Mouse (Mus musculus) intestine, postnatal 0 days (tissue): ENCODE measurements around the gene Vgll4. TPM values are rescaled to one million over a fixed set of nuclear protein-coding genes. Genes with fewer than 3 reads are reported as not detected.

Experiments
- ATAC-seq: fragments of 200-750 bp; cut with Nextera tagmentation; 2 replicates; pipeline ENCODE4 v1.8.0; 2017; ENCODE audit warnings: mild to moderate bottlenecking, moderate TSS enrichment, moderate library complexity
- H3K27ac ChIP-seq: fragments of 300-500 bp; sonication (generic); 2 replicates; pipeline ENCODE4 v1.5.1; 2014; ENCODE audit warnings: mild to moderate bottlenecking, low read depth, low read length, moderate library complexity
- H3K27me3 ChIP-seq: fragments of 300-500 bp; sonication (generic); replicated peaks from 2 replicates; pipeline ENCODE4 v1.6.1; 2014; ENCODE audit warnings: low read length, mixed read lengths; ENCODE audit not compliant: control insufficient read depth, insufficient read depth
- H3K36me3 ChIP-seq: fragments of 300-500 bp; sonication (generic); 2 replicates; pipeline ENCODE4 v1.6.1; 2014; ENCODE audit warnings: mild to moderate bottlenecking, moderate library complexity; ENCODE audit not compliant: control insufficient read depth, insufficient read depth
- H3K4me1 ChIP-seq: fragments of 300-500 bp; sonication (generic); replicated peaks from 2 replicates; pipeline ENCODE4 v1.6.1; 2014; ENCODE audit warnings: antibody characterized with exemption, low read length, mixed read lengths; ENCODE audit not compliant: control insufficient read depth, insufficient read depth
- H3K4me2 ChIP-seq: fragments of 300-500 bp; sonication (generic); replicated peaks from 2 replicates; pipeline ENCODE4 v1.6.1; 2014; ENCODE audit warnings: low read depth, mild to moderate bottlenecking, moderate library complexity
- H3K4me3 ChIP-seq: fragments of 300-500 bp; sonication (generic); 2 replicates; pipeline ENCODE4 v1.5.1; 2014; ENCODE audit warnings: low read depth, low read length
- H3K9ac ChIP-seq: fragments of 300-500 bp; sonication (generic); 2 replicates; pipeline ENCODE4 v1.6.1; 2014; ENCODE audit warnings: mild to moderate bottlenecking, low read depth, low read length
- H3K9me3 ChIP-seq: fragments of 300-500 bp; sonication (generic); 2 replicates; pipeline ENCODE4 v1.6.1; 2016; ENCODE audit warnings: mixed run types; ENCODE audit not compliant: control insufficient read depth
- CTCF ChIP-seq: sonication (generic); IDR thresholded peaks from 2 replicates; pipeline ENCODE4 v1.5.1; 2016; ENCODE audit warnings: low read depth, mild to moderate bottlenecking, control low read depth, antibody characterized with exemption, moderate library complexity
- WGBS: fragments of 180-500 bp; shearing (Covaris S2); extraction: QIAGEN DNeasy Blood & Tissue Kit; methylation state at CpG from one replicate; pipeline ENCODE4 v1.1.7; 2014; 5-methylcytosine and 5-hydroxymethylcytosine counted together
- polyA plus RNA-seq: library from polyadenylated mRNA; unstranded; fragments of >200 nt; fragmentation: Nextera tagmentation; extraction: Ambion mirVana; gene quantifications from 2 replicates; pipeline ENCODE4 v1.2.1, GENCODE M21; 2015

The Vgll4 gene
- polyA plus RNA-seq, result 31.1 and 33.0 TPM in 2 replicates

- peak within 1 kb of the TSS; percentile 83 for H3K4me3 ChIP-seq
- TF ChIP-seq CTCF, result peak; percentile 45
- H3K4me2 ChIP-seq, result peak within 1 kb of the TSS; percentile 96
- H3K27me3 ChIP-seq, result no peaks in the 10 kb centered on the region
- H3K27ac ChIP-seq, result peak within 1 kb of the TSS; percentile 88
- H3K36me3 ChIP-seq, result no peaks in the 10 kb centered on the region
- no peaks in the 10 kb centered on the region; the same call in 1 of the 2 replicates for H3K4me1 ChIP-seq
- peak within 1 kb of the TSS; percentile 71 for H3K9ac ChIP-seq
- under 1% methylated on average over 75 of the region's 79 CpGs for WGBS
- no peaks in the 10 kb centered on the region for H3K9me3 ChIP-seq
- ATAC-seq, result peak; percentile 62
These were observed at the start of gene Vgll4 for GRCm38 (mm10) chr6:114969213-114970120. Gene Vgll4, minus strand, starts transcription at chr6:114969994.

DNA sequence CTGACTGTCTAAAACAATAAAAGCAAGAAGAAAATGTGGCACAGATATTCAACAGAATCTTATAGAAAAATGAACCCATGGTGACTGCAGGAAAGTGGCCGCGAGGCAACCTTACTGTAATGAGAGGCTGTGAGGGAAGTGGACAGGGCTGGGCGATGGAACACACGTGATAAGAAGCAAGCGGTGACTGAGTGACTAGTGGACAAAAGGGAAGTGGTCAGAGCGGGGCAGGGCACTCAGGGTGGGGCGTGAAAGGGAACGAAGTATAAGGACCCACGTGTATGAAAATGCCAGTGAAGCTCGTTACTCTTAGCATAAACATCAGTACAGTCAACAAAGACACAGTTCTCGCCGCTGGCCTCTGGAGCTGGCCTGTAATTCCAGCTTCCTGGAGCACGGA, 45.7 kb upstream of the Vgll4 start:
- H3K27me3 ChIP-seq, result no peaks in the 10 kb centered on the region
- no peaks in the 10 kb centered on the region for H3K4me1 ChIP-seq
- no peak overlapping the region for H3K9ac ChIP-seq
- H3K9me3 ChIP-seq, result no peaks in the 10 kb centered on the region
- no peak for TF ChIP-seq CTCF
- H3K36me3 ChIP-seq, result peaks cover 53% of the 10 kb centered on the region
- H3K4me2 ChIP-seq, result no peak overlapping the region
- WGBS, result 90% methylated on average over 13 of the region's 13 CpGs
- ATAC-seq, result no peak
- H3K27ac ChIP-seq, result no peak overlapping the region
- H3K4me3 ChIP-seq, result no peak overlapping the region

- 58% methylated on average over 4 of the region's 4 CpGs for WGBS
- peaks cover 52% of the 10 kb centered on the region for H3K36me3 ChIP-seq
These were observed 43.8 kb upstream of the Vgll4 start for GRCm38 (mm10) chr6:115013574-115013973.

GRCm38 (mm10) chr6:115011792-115012191, 42.0 kb upstream of the Vgll4 start:
- no peak for TF ChIP-seq CTCF
- Histone ChIP-seq H3K4me1 (peaks cover 3% of the 10 kb centered on the region; the same call in 1 of the 2 replicates), H3K9me3 (no peaks in the 10 kb centered on the region), H3K27me3 (no peaks in the 10 kb centered on the region), H3K9ac (no peak overlapping the region), H3K36me3 (peaks cover 41% of the 10 kb centered on the region), H3K4me3 (no peak overlapping the region), H3K4me2 (no peak overlapping the region), H3K27ac (no peak overlapping the region)
- 78% methylated on average over 8 of the region's 8 CpGs for WGBS
- ATAC-seq, result no peak

More at GRCm38 (mm10) chr6:115013574-115013973, 43.8 kb upstream of the Vgll4 start:
- Histone ChIP-seq H3K27me3 (no peaks in the 10 kb centered on the region), H3K27ac (no peak overlapping the region), H3K9me3 (no peaks in the 10 kb centered on the region), H3K9ac (no peak overlapping the region), H3K4me2 (no peak overlapping the region), H3K4me1 (no peaks in the 10 kb centered on the region), H3K4me3 (no peak overlapping the region)
- peak; percentile 25; the same call in 1 of the 2 replicates for ATAC-seq
- TF ChIP-seq CTCF, result no peak

DNA sequence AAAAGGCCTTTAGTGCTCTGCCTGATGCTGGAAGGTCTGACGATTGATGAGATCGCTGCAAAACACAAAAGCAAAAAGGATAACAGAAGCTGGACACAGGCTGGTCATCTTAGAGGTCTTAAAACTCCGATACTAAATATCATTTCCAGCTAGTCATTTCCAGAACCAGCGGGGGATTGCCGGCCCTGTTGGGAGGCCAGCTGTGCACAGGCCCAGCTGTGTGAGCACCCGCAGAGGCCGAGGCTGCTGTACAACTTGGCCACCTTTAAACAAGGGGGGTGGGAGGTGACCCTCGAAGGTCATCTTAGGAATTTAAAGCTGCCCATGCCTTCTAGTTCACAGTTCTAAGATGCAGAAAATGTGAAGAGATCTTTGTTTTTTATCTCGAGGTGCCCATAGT, 41.0 kb upstream of the Vgll4 start:
- Histone ChIP-seq H3K4me1 (peaks cover 3% of the 10 kb centered on the region; the same call in 1 of the 2 replicates), H3K27ac (no peak overlapping the region), H3K4me2 (no peak overlapping the region), H3K9ac (no peak overlapping the region), H3K4me3 (no peak overlapping the region), H3K36me3 (peaks cover 39% of the 10 kb centered on the region), H3K9me3 (no peaks in the 10 kb centered on the region), H3K27me3 (no peaks in the 10 kb centered on the region)
- TF ChIP-seq CTCF, result no peak
- 81% methylated on average over 9 of the region's 9 CpGs for WGBS
- ATAC-seq, result no peak

GRCm38 (mm10) chr6:115010304-115010703, 40.5 kb upstream of the Vgll4 start:
- Histone ChIP-seq H3K4me2 (no peak overlapping the region), H3K9me3 (no peaks in the 10 kb centered on the region), H3K27me3 (no peaks in the 10 kb centered on the region), H3K27ac (no peak overlapping the region), H3K36me3 (peaks cover 33% of the 10 kb centered on the region), H3K4me3 (no peak overlapping the region), H3K4me1 (peaks cover 3% of the 10 kb centered on the region; the same call in 1 of the 2 replicates), H3K9ac (no peak overlapping the region)
- TF ChIP-seq CTCF, result no peak
- no peak for ATAC-seq
- 87% methylated on average over 9 of the region's 9 CpGs for whole genome bisulfite sequencing
